ENCODE assay signal across 7 mouse cellular contexts in the genomic region with DNA sequence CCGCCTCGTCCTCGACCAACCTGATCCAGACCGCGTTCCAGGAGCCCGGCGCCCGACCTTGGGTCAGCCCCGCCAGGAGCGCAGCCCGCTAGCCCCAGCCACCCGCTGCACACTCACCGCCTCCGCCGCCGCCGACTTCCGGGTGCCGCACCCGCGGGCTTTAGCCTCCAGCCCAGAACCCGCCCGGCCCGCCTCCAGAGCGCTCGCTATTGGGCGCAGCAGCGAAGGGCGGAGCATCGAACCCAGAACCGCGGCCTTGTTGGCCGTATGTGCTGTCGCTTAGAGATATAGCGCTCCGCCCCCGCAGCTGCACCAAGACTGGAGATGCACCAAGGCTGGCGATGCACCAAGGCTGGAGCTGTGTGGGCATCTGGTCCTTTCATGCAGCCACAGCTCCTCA. TPM values are rescaled to one million over a fixed set of nuclear protein-coding genes. Genes with fewer than 3 reads are reported as not detected.
A peak's percentile ranks its signal among the peaks of the same experiment; 100 is the strongest.
DNase-seq lines count a peak whose midpoint lies in the region; ATAC-seq lines count a peak whose summit lies in the region.

No protein-coding gene starts in this region.

- DNase-seq in adrenal gland, postnatal 14 days = peak; percentile 99
- DNase-seq in embryonic facial prominence, embryonic 11.5 days (ENCODE audit: low spot score) = peak; percentile 96
- DNase-seq in heart, adult 11 months = peak; percentile 100
- DNase-seq in kidney, adult 18-20 months = peak; percentile 96
- peak; percentile 95 for DNase-seq in limb, embryonic 11.5 days (ENCODE audit: low spot score)
- DNase-seq in midbrain, embryonic 14.5 days = peak; percentile 98
- DNase-seq in spleen, adult 18-20 months = peak; percentile 94 to 96

- H3K36me3 ChIP-seq in embryonic facial prominence, embryonic 11.5 days (replicated peaks; ENCODE audit: control insufficient read depth, insufficient read depth, low read depth, low read length) = no peaks in the 10 kb centered on the region
- no peaks in the 10 kb centered on the region for H3K36me3 ChIP-seq in limb, embryonic 11.5 days (ENCODE audit: control insufficient read depth, insufficient read depth, low read length)
- no peaks in the 10 kb centered on the region for H3K36me3 ChIP-seq in midbrain, embryonic 14.5 days (ENCODE audit: control insufficient read depth, insufficient read depth, low read length)

- no peaks in the 10 kb centered on the region for H3K9me3 ChIP-seq in embryonic facial prominence, embryonic 11.5 days (replicated peaks; ENCODE audit: control insufficient read depth, low read length)
- H3K9me3 ChIP-seq in limb, embryonic 11.5 days (ENCODE audit: control insufficient read depth, low read length) = no peaks in the 10 kb centered on the region
- no peaks in the 10 kb centered on the region for H3K9me3 ChIP-seq in midbrain, embryonic 14.5 days (ENCODE audit: control insufficient read depth, low read length)

- H3K27me3 ChIP-seq in embryonic facial prominence, embryonic 11.5 days (ENCODE audit: control insufficient read depth, insufficient read depth, low read length) = no peaks in the 10 kb centered on the region; the same call in 1 of the 2 replicates
- H3K27me3 ChIP-seq in limb, embryonic 11.5 days (ENCODE audit: control insufficient read depth, insufficient read depth, low read length) = peaks cover 5% of the 10 kb centered on the region
- H3K27me3 ChIP-seq in midbrain, embryonic 14.5 days (ENCODE audit: control insufficient read depth, insufficient read depth, low read length) = no peaks in the 10 kb centered on the region

- H3K27ac ChIP-seq in embryonic facial prominence, embryonic 11.5 days (replicated peaks; ENCODE audit: low read depth, low read length) = no peak overlapping the region
- no peak overlapping the region for H3K27ac ChIP-seq in limb, embryonic 11.5 days (replicated peaks; ENCODE audit: low read depth, low read length)
- peak overlapping the region; percentile 53 for H3K27ac ChIP-seq in midbrain, embryonic 14.5 days (replicated peaks; ENCODE audit: low read depth, low read length)

- peak overlapping the region; percentile 56 for H3K4me3 ChIP-seq in embryonic facial prominence, embryonic 11.5 days (ENCODE audit: low read depth, low read length)
- H3K4me3 ChIP-seq in limb, embryonic 11.5 days (ENCODE audit: low read depth, low read length) = peak overlapping the region; percentile 44
- H3K4me3 ChIP-seq in midbrain, embryonic 14.5 days (replicated peaks; ENCODE audit: low read depth, low read length) = peak overlapping the region; percentile 60

- H3K9ac ChIP-seq in embryonic facial prominence, embryonic 11.5 days (replicated peaks; ENCODE audit: low read length) = peak overlapping the region; percentile 52
- H3K9ac ChIP-seq in limb, embryonic 11.5 days (ENCODE audit: low read length) = peak overlapping the region; percentile 55
- H3K9ac ChIP-seq in midbrain, embryonic 14.5 days (replicated peaks; ENCODE audit: low read length) = peak overlapping the region; percentile 67

- H3K4me1 ChIP-seq in embryonic facial prominence, embryonic 11.5 days (ENCODE audit: control insufficient read depth, insufficient read depth, low read length) = no peaks in the 10 kb centered on the region
- H3K4me1 ChIP-seq in limb, embryonic 11.5 days (ENCODE audit: control insufficient read depth, insufficient read depth, low read length) = peaks cover 7% of the 10 kb centered on the region; the same call in 1 of the 2 replicates
- H3K4me1 ChIP-seq in midbrain, embryonic 14.5 days (ENCODE audit: control insufficient read depth, insufficient read depth, low read length) = peaks cover 24% of the 10 kb centered on the region

- peak overlapping the region; percentile 61 for H3K4me2 ChIP-seq in embryonic facial prominence, embryonic 11.5 days (ENCODE audit: low read depth, low read length)
- H3K4me2 ChIP-seq in limb, embryonic 11.5 days (ENCODE audit: low read depth, severe bottlenecking) = peak overlapping the region; percentile 67
- peak overlapping the region; percentile 76 for H3K4me2 ChIP-seq in midbrain, embryonic 14.5 days (ENCODE audit: low read length)

- under 1% methylated on average over 38 of the region's 38 CpGs for WGBS in embryonic facial prominence, embryonic 11.5 days
- 0% methylated on average over 38 of the region's 38 CpGs for WGBS in limb, embryonic 11.5 days
- WGBS in midbrain, embryonic 14.5 days = under 1% methylated on average over 38 of the region's 38 CpGs

- ATAC-seq in embryonic facial prominence, embryonic 11.5 days (replicated peaks; ENCODE audit: insufficient number of reproducible peaks, low FRiP score, low TSS enrichment, low read depth) = peak; percentile 88
- ATAC-seq in limb, embryonic 11.5 days (ENCODE audit: insufficient number of reproducible peaks, low FRiP score, low TSS enrichment, low read depth) = peak; percentile 82
- peak; percentile 90 for ATAC-seq in midbrain, embryonic 14.5 days (ENCODE audit: low FRiP score, low TSS enrichment)

RNA-seq across cellular contexts. Expression of a gene that starts 4.1 kb away (rescaled TPM):
- total RNA-seq in adrenal gland, postnatal 14 days (2021) = 30.2 and 30.5 TPM in 2 replicates
- polyA plus RNA-seq in embryonic facial prominence, embryonic 11.5 days (2014; fragmentation: Nextera tagmentation; extraction: Ambion mirVana) = 20.4 and 27.9 TPM in 2 replicates
- polyA plus RNA-seq in limb, embryonic 11.5 days (2014; fragmentation: Nextera tagmentation; extraction: Ambion mirVana) = 20.1 and 21.2 TPM in 2 replicates
- polyA plus RNA-seq in midbrain, embryonic 14.5 days (2014; fragmentation: Nextera tagmentation; extraction: Ambion mirVana) = 70.0 TPM in 2 replicates

RNA-seq across cellular contexts. Expression of a gene that starts 4.2 kb away (rescaled TPM):
- 30.0 and 30.2 TPM in 2 replicates for total RNA-seq in adrenal gland, postnatal 14 days (2021)
- polyA plus RNA-seq in embryonic facial prominence, embryonic 11.5 days (2014; fragmentation: Nextera tagmentation; extraction: Ambion mirVana) = 26.6 and 28.1 TPM in 2 replicates
- polyA plus RNA-seq in limb, embryonic 11.5 days (2014; fragmentation: Nextera tagmentation; extraction: Ambion mirVana) = 32.9 and 33.2 TPM in 2 replicates
- polyA plus RNA-seq in midbrain, embryonic 14.5 days (2014; fragmentation: Nextera tagmentation; extraction: Ambion mirVana) = 70.2 and 70.4 TPM in 2 replicates

RNA-seq across cellular contexts. Expression of a gene that starts 54.7 kb away (rescaled TPM):
- total RNA-seq in adrenal gland, postnatal 14 days (2021) = 32.9 and 37.4 TPM in 2 replicates
- polyA plus RNA-seq in embryonic facial prominence, embryonic 11.5 days (2014; fragmentation: Nextera tagmentation; extraction: Ambion mirVana) = 31.3 and 32.2 TPM in 2 replicates
- 42.7 and 48.2 TPM in 2 replicates for polyA plus RNA-seq in limb, embryonic 11.5 days (2014; fragmentation: Nextera tagmentation; extraction: Ambion mirVana)
- polyA plus RNA-seq in midbrain, embryonic 14.5 days (2014; fragmentation: Nextera tagmentation; extraction: Ambion mirVana) = 32.7 and 40.0 TPM in 2 replicates
